Mouse (Mus musculus): ENCODE data around the gene Serinc2.

Gene Serinc2

DNA sequence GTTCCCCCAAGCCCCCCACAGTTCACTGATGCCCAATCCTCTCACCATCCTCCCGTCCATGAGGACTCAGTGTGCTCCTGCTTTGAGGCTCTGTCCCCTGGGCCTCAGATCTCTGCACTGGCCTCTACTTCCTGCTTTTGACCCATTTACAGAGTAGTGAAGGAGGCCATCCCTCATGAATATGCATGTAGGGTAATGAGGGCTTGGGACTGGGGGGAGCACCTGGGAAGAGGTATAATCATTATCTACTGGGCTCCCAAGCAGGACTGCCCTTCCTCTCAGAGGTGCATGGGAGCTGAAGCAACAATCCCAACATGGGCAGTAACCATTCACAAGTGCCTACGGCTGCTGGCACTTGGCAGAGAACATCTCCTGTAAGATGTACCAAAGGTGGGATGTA, at the start of gene Serinc2:
TSS of gene Serinc2 (minus strand) at position 101 of the 400 bp plus-strand sequence.
- DNase-seq, result no peak

DNA sequence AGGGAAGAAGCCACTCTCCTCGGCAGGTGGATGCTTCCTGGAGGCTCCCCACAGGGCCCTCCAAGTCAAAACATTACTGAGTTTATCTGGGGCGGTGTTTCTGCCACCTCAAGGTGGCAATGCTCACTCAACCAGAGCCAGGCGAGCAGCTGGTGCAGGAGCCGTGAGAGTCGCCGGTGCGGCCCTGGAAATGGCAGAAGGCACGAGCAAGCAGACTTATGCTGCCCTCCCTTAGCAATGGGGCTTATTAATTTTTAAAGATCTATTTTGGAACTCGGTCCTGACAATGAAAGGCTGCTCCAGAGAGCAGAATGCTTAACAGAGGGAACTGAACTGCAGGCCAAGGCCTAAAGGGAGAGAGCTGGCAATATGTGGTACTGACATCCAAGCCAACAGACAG, 48.4 kb upstream of the Serinc2 start:
- no peak for DNase-seq

DNA sequence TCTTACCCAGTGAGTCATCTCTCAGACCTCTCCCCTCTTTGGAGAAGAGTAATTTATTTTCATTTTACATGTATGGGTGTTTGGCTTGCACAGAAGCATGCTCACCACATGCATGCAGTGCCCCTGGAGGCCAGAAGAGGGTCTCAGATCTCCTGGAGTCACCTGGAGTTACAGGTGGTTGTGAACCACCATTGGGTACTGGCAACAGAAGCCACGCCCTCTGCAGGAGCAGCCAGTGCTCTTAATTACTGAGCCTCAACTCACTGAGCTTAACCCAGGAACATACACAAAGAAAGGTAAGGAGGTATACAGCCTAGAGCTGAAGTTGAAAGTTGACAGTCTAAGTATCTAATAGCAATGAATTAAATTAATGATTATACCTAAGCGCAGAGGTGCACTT, 46.4 kb upstream of the Serinc2 start:
- DNase-seq, result no peak

DNA sequence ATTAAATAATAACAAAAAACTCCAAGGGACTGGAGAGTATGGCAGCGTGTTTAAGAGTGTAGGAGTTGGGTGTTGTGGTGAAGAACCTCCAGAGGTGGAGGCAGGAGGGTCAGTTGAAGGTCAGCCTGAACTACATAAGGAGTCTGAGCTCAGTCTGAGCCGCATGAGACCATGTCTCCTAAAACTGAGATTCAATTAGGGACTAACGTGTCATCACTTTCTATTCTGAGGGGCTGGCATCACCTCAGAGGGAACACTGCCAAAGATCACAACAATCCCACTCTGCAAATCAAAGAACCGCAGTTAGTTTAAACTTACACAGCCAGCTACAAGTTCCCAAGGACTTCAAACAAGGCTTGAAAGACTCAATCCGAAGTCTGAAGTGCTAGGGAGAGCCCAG, 44.6 kb upstream of the Serinc2 start:
- DNase-seq, result no peak

DNA sequence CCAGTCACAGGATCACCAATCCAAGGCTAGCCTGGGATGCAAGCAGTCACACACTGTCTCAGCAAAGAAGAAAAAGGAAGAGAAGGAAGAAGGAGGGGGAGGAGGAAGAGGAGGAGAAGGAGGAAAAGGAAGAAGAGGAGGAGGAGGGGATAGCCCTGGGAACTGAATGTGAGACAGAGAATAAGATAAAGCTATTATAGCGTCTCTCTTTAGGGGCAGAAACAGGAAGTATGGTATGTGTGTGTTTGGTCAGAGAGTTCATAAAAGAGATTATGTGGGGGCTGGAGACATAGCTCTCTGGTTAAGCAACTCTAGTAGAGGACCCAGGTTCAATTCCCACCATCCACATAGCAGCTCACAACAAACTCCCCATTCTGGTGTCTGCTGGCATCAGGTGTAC, 44.2 kb upstream of the Serinc2 start:
- no peak for DNase-seq

- DNase-seq, result no peak
Observed at GRCm38 (mm10) chr4:130322567-130322966, 43.6 kb upstream of the Serinc2 start.

DNA sequence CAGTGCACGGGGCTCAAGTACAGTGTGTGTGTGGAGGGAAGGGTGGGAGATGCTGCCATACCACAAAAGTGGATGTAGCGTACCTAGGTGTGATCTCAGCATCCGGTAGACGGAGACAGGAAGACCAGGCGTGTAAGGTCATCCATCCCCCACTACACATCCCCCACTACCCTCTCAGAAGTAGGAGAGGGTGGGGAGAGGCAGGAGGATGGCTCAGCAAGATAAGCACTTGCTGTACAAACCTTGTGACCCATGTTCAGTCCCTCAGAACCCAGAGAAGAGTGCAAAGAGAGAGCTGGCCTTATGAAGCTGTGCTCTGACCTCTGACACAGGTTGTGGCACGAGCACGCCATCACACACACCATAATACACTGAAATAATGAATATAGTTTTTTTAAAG, 42.6 kb upstream of the Serinc2 start:
- DNase-seq, result no peak

DNA sequence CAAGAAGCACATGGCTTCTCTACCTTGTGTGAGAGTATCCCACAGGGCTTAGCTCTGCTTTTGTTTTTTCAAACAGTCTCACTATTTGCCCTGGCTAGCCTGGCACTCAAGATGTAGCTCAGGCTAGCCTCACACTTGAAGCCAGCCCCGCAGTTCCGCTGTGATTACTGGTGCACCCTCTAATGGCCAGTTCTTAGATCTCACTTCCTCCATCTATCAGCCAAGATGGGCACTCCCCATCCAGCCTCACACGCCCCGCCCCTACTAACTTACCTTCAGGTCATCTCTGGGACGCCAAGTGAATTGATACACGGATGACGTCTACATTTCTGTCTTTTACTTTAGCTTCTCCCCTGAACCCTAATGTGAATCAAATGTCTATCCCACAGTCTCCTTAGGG, 40.6 kb upstream of the Serinc2 start:
- no peak for DNase-seq

DNA sequence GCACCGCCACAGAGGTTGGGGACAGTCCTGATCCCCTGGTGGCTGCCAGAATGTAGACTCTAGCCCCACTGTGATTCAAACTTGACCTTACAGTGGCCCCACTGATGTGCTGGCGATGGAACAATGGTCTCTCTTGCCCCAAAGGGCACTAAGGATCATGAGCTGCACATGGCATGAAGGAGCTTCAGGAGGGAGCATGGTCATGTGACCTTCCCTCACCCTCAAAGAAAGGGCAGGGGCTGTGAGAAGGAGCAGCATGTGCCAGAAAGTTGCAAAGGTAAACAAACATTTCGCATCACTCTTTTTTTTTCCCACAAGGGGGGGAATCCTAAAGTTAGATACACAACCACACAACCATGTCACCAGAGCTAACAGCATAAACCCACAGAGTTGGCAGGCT, 39.1 kb upstream of the Serinc2 start:
- no peak for DNase-seq

DNA sequence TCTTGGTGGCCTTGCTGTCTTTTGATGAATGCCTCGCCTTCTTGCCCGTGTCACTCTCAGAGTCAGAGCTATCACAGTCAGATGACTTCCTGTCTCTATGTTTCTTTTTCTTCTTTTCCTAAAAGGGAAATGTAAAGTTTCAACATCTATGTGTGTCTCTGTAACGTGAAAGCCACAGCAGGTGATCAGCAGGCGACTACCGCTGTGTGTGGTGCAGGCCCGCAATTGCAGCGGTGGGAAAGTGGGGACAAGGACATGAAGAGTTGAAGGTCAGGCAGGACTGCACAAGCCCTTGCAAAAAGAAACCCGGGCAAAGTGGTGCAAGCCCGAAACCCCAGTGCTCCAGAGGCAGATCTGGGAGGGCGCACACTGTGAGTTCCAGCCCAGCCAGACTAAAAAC, 37.7 kb upstream of the Serinc2 start:
- no peak for DNase-seq

DNA sequence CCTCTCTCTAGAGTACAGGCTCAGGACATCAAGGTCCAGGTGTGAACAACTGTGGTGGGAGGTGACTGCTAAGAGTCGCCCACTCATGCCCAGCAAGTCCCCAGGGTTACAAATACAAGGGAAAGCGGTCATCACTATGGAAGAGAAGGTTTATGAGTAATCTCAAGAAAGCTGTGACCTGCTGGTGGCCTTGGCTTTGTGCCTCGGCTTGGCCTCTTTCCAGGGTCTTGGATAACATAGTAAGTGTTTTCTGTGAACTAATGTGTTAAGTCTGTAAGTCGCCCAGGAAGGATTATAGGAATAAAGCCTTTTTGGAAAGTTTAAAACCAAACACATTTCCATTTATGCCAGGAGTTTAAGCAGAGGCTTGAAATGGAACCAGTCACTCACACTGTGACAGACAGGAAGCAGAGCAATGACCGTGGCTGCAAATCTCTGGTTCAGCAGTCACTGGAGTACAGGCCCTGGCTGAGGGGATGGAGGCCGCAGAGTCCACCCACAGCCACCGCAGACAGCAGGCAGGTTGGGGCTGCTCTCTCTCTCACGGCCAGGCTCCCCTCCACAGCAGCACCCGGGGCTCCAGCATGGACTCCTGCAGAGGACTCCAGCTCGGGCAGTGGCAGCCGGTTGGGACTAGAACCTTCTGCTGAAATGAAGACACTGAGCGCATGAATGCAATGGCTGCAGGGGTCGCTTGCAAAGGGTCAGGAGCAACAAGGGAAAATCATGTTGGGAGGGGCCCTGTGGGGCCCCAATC, 36.9 kb upstream of the Serinc2 start:
- DNase-seq, result no peak

DNA sequence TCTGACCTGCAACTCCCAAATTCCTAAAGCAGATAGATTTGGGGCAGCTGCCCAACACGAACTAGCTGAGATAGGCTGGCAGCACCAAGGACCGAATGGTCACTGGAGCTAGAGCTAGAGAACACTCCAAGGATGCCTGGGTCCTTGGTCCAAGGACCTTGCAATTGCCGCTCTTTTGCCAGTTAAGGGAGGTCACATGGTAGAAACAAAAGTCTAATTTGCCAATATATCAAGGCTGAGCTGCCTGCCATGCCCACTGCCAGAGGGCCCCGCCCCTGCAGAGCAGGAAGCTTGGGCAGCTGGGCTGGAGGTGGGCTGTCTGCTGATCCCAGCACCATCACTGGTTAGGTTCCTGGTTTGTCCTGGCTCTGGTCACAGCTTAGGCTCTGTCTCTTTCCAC, 34.5 kb upstream of the Serinc2 start:
- DNase-seq, result no peak

DNA sequence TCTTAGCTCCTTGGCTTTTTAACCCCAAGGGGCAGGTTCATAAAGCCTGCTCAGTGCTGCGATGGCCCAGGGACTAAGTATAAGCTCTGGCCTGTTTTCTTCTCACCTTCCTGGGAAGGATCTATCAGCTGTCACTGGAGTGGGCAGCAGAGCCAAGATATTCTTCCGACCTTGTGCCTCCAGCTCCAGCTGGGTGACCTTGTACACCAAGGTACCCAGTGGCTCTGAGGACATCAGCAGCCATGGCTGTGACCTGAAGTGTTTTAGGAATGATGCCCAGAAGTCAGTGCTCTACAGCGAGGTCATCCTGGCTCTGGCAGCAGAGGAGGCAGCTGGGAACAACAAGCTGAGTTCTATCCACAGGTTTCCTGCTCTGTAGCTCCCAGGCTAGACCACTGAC, 33.5 kb upstream of the Serinc2 start:
- DNase-seq, result no peak

- no peak for DNase-seq
Observed at GRCm38 (mm10) chr4:130309254-130309653, 30.2 kb upstream of the Serinc2 start.

GRCm38 (mm10) chr4:130308231-130309081, 29.5 kb upstream of the Serinc2 start, which contains the start of the genes Fabp3 and Gm10570:
Gene Fabp3 (plus strand): TSS chr4:130308595.
Gene Gm10570 (minus strand): TSS chr4:130308674.
- no peak for DNase-seq

GRCm38 (mm10) chr4:130307851-130308230, 28.8 kb upstream of the Serinc2 start:
- no peak for DNase-seq

- no peak for DNase-seq
Observed at GRCm38 (mm10) chr4:130306796-130307630, 28.0 kb upstream of the Serinc2 start.

DNA sequence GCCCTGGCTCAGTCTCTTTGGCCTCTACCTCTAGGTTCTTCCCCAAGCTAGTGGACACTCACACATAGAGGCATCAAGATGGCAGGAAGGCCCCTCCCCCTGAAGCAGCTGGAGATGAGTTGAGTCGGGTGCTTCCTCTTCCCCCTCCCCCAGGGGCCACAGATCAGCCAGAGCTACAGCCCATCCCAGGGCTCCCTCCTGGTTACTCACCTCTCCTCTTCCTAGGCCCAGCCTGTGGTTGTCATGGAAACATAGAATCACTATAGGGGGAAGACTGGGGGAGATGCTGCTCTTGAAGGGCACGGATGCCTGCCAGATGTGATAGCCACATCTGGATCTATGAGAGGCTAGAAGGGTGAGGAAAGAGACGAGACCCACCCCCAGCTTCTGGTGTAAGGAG, 25.7 kb upstream of the Serinc2 start:
- DNase-seq, result no peak

DNA sequence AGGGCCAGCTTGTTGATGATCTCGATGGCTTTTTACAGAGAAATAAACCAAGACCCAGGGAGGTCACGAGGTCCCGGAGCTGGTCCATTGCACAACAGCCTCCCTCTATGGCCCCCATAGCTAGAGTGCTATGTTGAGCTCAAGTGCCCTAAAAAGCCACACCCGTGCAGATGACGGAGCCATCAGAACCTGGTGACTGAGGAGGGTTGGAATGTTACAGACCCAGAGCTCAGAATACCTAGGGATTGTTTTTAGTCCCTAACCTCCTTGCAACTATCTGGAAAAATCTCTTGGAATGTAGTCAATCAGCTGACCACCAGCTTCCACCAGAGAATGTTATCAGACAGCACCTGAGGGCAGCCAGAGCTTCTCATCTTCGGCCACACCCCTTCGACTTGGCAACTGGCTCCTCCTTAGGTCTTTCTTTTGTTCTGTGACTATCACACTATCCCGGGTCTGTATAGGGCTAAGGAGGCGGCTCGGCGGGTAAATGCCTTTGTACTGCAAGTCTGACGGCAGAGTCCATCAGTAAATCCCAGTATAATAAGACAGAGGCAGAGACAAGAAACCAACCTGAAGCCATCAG, 23.4 kb upstream of the Serinc2 start:
- no peak for DNase-seq

DNA sequence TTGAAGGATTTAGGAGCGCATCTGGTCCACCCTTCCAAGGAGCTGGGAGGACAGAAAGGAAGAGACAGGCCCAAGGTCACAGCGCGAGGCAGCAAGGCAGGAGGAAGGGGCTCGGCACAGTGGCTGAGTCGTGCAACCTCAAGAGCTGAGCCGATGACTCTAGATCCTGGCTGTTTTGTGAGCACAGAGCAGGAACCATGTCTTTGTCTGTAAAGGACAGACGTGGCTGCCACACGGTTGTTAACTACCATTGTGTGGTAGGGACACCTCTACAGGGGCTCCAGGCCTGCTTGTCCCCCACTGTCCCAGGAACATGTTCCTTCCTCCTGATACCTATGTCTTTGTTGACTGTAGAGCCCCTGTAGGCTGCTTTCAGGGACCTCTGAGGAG, 20.6 kb upstream of the Serinc2 start:
- no peak for DNase-seq

DNA sequence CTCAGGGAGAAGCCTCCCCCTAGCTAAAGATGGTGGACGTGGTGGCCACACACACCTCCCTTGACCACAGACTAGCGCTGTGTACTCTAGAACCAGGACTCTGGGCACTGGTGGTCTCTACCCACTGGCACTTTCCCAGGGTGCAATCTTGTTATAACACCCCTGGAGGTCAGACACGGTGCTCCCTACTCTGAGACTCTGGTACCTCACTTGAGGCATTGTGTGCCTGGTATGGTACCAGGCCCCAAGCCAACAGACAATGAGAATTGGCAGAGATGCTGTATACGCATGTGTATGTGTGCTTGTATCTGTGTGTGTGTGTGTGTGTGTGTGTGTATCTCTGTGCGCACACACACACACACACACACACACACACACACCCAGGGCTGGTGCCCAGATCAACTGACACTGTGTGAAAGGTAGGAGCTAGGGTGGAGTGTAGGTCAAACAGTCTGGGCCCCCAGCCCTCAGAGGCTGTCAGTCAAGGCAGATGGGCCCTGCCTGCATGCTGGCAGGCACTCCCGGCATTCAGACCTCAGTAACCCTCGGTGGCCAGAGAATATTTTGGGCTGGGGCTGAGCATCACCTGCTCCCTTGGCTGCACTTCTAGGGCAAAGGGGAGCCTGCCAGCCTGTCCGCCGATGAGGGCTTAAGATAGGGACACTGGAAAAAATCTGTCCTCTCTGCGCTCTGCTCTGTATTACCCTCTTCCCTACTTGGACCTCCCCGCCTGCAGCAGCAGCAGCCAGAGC, 20.0 kb upstream of the Serinc2 start:
- DNase-seq, result no peak

- no peak for DNase-seq
Observed at GRCm38 (mm10) chr4:130297123-130297529, 18.1 kb upstream of the Serinc2 start.

Data from thymus, postnatal 4 days (tissue).